Mouse (Mus musculus) adrenal gland, adult (tissue): ENCODE measurements at regions not wholly inside any gene's neighbourhood (a gene's known extent, or its start where the extent isn't known, plus 50 kb on each side); places are given as distances from the start of the nearest gene placed in this dataset.
"Not testable (repeated sequence)": the region's sequence is repeated elsewhere in the genome, so short reads cannot be mapped to it uniquely, and the experiment has no call there.

ENCODE experiments used
- DNase-seq, 2 experiments: peaks; one replicate each; pipeline ENCODE4 v3.0.0; 2022 to 2023; ENCODE audit warnings: low spot score in 1 of 2; ENCODE audit not compliant: inconsistent age in 2 of 2

DNA sequence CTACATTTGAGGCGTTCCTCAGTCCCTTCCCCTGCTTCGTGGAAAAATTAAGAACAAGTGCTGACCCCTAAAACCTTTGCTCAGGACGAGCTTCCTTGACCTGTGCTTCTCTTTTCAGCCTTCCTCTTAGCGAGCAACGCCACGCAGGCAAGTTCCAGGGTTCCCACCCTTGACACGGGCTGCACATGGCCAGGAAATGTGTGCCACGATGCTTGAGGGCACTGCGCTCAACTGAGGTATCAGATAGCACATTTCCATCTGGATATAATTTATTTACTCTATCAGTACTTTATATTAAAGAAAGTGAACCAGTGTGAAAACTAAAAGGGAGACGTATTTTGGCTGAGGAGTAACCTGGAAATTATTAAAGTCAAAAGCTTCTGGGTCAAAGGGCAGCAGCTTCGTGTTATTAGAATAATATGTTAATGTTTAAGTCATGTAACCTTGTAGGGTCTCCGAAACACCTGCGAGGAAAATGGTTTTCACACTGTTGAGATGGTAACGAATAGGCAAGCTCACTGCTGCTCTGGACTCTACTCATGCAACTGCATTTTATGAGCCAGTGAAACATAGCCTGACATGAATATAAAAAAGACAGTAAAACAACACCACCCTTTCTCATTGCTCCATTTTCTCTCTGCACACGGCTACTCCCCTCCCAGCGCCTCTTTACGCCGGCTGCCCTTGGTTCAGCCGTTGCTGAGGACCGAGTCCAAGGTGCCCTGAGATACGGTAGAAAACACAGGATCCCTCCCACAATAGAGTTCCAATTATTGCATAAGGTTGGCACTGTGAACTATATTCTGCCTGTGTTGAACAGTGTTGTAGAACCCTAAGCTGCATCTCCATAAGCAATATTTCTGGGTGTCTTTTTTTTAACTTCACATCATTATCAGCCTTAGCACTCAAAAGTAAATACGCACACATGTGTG, 204.9 kb upstream of the Intu start:
- no peak for DNase-seq

DNA sequence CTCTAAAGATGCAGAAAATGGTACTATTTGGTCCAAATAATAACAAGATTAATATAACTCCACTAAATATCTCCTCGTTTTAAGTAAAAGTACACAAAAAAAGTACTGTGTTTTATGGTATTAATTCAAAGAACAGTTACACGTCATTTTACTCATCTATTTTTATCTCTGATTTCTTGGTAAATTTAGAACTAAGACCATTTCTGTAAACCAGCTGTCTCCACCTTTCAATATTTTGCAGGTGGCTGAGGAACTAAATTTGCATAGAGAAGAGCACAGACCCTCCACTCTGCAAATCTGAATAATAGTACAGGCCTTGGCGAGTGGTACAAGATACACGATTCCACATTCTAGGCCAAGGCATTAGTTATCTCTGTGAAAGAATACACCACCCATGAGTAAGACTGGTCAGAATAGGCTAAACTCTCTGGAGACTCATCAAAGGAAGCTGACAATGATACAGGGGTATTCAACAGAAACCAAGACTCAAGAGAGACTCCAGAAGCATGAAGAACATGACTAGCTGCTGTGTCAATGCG, 191.5 kb upstream of the Intu start:
- no peak for DNase-seq

DNA sequence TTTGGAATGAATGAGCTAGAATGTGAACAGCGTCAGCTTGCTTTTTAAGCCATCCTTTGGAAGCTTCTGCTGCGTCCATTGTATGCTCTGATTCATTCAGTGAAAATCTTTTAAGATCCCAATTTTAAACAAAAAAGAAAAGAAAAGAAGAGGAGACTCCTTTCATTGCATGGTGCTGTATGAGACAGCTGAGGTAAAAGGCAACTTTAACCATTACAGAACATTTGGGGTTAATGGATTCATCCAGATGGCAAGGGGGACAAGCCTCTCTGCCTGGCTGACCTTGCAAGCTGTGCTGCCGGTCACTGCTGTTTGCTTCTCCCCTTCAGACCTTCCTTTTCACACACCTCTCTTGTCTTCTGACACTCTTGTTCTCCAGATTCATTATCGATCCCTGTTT, 176.0 kb upstream of the Intu start:
- no peak for DNase-seq

DNA sequence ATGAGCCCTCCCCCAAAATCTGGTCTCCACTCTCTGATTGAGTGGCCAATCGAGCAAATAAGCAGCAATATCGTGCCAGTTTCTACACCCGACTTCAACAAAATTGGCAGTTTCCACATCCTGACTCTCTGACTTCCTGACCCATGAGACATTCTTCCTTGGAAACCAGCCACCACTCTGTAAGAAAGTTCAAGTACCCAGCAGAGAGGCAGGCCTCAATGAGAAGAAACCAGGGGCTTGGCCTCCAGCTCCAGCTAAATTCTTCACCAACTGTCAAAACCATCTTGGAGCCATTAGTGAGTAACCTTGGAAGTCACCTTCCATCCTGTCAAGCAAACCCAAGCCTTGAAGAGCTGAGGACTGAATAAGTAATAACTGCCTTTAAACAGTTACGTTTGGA, 162.7 kb upstream of the Intu start:
- peak in 1 of 2 experiments; percentile 18 for DNase-seq

DNA sequence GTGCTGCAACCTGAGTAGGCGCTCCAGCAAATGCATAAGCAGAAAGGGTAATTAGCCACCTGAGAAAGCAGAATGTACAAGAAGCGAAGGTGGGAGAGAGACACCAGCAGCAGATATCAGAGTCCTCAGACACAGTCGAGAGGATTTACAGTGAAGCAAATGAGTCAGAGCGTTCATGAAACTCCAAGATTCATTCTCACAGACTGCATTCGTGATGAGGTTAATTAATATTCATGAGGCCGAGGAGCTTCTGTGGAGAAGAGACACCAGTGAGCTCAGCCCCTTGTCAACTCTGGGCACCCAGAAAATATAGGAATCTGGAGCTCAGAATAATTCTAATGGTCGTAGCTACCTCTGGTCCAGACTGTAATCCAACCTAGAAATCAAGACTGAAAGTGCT, 159.7 kb upstream of the Intu start:
- no peak for DNase-seq

DNA sequence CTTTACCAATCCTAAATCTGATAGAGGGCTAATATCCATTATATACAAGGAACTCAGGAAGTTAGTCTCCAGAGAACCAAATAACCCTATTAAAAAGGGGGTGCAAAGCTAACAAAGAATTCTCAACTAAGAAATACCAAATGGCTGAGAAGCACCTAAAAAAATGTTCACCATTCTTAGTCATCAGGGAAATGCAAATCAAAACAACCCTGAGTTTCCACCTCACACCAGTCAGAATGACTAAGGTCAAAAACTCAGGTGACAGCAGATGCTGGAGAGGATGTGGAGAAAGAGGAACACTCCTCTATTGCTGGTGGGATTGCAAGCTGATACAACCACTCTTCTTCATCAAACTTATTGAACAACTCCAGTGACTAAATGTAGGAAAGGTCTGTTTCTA, 154.9 kb upstream of the Intu start:
- not testable (repeated sequence) for DNase-seq

DNA sequence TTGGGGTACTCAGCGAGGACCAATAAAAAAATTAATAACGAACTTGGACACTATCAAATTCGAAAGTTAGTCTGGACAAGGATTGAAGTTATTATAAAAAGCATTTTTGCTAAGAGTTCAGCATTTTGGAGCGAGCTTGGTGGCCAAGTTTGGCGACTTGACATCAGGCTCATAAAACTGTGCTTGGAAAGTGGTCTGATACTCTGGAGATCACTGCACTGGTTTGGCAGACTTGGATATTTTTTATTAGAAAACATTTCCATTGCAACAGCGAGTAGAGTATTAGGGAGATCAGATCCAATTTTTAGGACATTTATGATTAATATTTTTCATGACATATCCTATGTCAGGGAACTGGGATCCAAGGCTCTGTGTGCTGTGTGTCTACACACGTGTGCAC, 153.7 kb upstream of the Intu start:
- no peak for DNase-seq

DNA sequence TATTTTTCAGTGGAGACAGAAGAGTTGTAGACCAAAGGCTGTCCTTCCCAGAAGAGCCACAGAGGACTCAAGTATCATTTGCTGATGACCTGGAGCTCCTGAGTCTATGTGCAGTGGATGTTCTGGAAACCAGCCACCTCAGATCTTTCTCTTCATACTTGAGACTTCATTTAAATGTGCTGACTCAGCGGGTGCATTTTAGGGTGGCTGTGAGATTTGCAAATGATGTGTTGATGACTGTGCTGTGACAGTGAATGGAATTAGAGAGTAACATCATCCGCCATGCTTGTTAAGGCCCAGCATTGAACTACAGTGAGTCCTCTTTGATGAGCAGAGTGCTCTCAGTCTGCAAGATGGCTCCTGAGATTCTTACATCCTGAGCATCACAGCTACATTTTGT, 152.0 kb upstream of the Intu start:
- DNase-seq = no peak

DNA sequence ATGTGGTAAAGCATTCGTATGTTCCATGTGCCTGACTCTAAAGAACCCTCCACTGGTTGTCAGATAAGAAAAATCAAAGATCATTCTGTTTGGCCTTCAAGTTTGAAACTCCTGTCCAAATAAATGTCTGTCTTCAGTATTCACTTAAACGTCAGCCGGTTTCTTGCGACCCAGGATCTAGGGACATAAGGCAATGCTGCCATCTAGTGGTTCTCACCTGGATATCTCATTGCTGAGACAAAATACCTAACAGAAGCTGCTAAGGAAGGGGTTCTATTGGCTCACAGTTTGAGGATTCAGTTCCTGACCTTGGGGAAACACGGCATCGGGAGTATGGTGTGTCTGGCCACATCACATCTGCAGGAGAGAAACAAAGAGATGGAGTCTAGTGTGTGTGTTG, 139.5 kb upstream of the Intu start:
- peak; percentile 36 to 79 for DNase-seq

DNA sequence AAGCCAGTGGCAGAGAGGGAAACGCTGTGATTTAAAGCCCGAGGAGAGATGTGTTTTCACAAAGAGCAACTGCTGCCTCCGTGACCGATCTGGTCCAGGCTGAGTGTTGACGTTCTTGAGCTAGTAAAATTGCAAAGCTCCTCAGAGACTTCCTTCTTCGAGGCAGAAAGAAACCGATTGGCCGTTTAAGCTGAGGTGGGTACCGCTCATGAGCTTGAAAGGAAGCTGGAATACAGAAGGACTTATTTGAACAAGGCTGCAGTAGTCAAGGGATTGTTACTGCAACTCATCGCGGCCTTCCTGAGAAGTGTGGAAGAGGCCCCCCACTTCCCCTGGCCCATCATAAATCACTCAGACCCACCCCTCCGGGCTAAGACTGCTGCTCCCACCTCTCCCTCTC, 132.9 kb upstream of the Intu start:
- peak in 1 of 2 experiments; percentile 28 for DNase-seq

DNA sequence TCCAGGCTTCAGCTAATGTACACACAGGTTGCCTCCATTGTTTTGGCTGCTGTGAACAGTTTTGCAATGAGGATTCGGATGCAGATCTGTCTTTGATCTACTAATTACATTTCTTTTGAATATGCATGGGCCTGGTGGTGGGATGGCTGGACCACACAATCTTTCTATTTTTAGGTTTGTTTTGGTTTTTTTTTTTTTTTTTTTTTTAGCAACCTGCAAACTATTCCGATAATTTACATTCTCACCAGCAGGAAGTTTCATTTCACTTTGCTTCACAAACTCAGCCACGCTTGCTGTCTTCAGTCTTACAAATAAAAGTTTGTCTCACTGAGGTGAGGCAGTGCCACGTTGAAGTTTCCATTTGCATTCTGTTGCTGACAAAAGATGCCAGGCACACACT, 127.7 kb upstream of the Intu start:
- DNase-seq = no peak

DNA sequence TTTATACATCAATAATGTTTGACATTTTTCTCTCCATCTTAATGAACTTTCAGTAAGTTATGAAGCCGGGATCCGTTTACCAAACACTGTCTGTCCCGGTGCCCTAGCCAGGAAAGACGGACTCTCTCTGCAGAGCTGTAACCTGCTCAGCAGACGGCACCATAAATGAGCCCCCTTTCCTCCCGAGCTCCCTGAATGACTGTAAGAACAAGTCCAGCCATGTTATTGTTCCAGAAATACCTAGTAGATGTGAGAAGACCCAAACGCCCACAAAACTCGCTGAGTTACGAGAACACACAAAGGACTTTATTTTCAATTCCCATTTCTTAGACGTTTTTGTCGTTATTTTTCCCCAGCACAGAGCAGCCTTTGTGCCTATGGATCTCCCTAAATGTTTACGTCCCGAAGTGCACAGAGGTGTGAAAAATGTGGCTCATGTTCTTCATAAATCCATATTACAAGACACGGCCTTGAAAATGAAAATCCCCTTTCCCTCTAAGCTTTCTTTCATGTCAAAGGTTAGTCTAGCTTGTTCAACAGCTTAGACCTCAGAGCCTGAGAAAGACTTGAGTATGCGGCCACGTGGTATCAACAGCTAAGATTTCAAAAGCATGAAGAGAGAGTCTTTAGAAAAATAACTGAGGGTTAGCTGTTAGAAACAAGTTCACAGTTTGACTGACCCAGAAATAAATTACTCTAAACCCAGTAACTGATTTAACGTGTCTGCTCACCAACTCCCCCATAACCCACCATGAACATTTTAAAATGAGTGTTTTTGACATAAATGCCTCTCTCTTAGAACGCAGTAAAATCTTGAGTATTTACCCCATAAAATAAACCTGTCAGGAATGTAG, 125.8 kb upstream of the Intu start:
- no peak for DNase-seq

DNA sequence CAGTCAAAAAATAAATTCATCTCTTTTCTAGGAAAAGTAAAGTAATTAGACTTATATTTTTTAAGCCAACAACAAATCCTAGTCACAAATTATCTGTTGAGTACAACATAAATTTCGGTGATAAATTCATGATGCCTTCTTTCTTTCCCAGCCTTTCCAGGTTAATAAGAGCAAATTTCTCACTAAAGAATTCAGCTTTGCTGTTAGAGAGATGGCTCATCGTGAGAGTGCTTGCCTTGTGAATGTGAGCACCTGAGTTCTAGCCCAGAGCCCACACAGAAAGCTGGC, 125.2 kb upstream of the Intu start:
- DNase-seq = no peak

DNA sequence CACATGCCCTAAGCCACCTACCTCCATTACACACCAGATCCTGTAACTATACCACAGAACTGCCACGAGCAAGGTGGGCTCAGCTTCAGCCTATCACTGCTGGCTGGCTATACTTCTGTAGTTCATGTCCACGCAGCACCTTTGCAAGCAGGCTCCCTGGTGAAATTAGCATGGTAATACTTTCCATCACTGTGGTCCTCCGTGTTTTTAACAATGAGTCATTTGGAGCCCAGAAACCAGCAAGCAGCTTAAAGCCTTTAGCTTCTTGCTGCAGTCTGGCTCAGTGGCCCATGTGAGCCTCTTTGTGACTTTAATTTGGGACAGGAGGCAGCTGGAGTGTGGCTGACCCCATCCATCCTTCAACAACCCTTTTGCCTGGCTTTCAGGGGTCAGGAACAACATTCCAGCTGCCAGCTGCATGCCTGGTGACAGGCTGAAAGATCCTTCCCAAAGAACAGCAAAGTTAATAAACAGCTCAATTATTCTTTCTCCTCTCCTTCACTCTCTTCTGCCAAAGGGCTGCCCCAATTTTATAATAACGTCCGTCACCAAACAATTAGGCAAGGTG, 122.1 kb upstream of the Intu start:
- no peak for DNase-seq

DNA sequence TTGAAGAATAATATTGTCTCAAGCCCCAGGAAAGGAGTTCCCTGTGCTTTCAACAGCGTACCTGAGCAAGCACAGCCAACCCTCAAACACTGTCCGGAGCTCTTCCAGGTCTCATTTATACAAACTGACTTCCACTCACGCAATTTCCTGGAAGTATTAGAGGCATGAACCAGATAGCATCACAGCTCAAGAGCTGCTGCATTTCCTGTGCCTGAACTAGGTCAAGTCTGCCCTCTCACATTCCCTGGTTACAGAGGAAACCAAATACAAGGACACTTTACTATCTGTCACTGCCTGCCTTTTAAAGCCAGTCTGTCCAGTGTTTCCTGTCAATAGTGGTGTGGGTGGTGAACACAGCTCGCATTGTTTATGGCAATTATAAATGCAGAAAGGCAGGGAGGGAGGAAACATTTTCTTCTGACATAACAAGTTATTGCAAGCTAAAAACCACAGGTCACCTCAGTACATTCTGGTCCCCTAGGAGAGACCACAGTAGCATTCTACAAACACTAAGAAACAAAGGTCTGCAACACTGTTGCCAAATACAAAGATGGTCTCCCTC, 120.3 kb upstream of the Intu start:
- no peak for DNase-seq

DNA sequence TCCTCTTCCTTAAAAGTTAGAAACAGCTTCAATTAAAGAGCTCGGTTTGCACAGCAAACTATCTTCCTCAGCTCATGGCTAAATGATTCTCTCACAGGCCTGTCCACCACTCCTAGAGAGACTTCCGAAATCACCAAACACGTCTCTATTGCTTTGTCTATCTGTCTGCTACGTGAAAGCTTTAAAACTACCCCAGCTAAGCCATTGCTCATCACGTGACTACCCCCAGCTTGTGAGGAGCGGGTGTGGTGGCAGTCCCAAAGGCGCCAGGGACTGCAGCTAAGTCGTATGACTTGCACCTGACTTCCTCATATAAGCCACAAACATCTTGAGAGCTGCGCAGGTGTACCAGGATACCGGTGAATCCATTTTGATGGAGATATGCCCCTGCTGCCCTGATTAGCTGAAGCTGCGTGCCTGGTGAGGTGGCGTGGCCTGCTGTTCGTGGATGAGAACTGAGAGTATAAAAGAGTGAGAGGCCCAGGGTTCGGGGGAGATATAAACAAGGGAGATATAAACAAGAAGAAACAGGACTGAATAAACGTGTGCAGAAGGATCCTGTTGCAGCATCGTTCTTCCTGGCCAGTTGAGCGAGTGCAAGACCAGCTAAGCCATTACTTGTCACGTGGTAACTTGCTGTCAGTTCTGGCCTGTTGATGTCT, 105.8 kb upstream of the Intu start:
- not testable (repeated sequence) for DNase-seq

DNA sequence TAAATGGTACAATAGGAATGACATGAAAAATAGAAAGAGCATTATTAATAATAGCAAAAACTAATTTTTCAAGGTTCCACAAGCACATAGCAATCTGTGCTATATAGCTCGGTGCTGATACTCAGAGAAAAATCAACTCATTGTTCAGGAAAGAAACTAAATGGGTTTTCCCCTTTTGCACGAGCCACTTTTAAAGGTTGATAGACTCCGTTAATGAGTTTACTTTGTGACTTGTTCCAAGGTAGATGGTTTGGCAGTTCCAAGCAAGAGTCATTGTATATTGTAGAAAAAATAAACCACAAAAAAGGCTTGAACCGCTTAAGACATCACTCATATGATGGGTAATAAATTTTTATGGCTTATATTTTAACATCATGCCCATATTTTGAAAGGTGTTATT, 105.0 kb upstream of the Intu start:
- no peak for DNase-seq

DNA sequence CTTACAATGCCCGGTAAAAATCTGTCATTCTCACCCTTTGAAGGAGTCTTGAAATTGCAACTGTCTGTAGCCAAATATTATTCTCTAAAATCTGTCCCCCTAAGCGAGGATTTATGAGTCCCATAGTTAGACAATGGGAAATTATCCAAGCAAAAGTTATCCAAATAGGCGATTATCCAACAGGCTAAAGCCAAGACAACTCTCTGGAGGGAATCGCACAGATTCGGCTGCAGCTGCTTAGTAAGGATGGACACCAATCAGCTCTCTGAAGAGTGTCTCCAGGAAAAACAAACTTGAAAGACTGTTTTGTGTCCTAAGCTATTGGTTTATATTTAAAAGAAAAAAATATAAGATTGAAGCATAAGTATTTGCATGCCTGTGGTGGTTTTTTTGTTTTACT, 103.1 kb upstream of the Intu start:
- DNase-seq = peak in 1 of 2 experiments; percentile 27

DNA sequence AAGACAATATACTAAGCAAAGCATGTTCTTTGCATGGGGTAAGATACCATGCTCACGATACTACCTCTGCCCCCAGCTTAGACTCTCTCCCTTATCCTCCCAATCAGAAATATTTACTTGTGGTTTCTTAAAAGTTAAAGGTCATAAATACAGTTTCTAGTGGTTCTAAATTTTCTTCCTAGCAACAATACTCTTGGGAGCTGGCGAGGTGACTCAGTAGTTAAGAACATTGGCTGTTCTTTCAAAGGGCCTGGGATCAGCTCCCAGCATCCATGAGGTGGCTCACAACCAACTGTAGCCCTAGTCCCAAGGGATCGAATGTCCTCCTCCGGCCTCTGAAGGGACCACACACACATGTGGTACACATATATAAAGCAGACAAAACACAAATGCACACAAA, 92.8 kb upstream of the Intu start:
- DNase-seq = no peak

DNA sequence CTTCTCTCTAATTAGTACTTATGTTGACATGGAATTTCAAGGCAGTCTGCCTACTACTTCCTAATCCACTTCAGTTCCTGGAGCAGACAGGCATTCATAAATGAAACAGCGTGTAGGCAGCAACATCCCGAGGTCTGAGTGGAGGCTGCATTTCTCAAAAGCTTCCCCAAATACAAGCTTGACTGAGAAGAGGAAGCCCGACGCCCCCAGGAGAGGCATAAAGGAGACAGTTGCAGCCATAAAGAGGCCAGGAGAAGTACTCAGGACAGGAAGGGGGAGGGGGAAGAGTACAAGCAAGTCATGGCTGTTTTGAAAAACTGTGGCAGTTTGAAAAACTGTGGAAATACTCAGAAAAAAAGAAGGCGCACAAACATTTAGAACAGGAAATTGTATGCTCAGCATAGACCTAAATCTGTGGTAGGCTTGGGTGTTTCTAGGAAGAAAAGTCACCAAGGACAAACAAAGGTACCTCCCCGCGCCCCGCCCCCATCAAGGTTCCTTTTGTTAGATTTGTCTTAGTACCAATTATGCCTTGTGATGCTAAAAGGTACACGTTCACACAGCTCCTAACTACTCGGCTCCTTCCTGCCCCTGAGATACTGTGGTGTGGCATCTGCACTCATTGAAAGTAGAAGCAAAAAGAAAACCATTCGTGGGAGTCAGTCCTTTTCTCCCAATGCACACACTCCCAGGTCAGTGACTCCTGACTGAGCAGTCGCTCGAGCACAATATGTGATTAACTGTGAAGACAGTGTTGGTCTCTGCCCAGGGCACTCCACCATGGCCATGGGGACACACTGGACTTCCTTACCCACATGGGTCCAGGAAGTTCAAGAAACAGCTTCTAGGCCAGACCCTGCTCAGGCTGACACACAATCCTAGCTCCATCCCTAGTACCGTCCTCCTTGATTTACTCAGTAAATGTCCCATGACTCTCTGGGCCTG, 89.7 kb upstream of the Intu start:
- DNase-seq = no peak
